In genomic region chr4:109281161-109281560, GRCm38 (mm10) we compare ENCODE assay signal across 7 mouse cellular contexts. TPM values are rescaled to one million over a fixed set of nuclear protein-coding genes. Genes with fewer than 3 reads are reported as not detected.
A peak's percentile ranks its signal among the peaks of the same experiment; 100 is the strongest.
DNase-seq lines count a peak whose midpoint lies in the region; ATAC-seq and TF ChIP-seq lines count a peak whose summit lies in the region.

No protein-coding gene starts in this region.

- TF ChIP-seq POLR2A in embryonic fibroblast, embryonic 13.5 days (IDR thresholded peaks at IDR 0.05; ENCODE audit: low read depth, low read length), result no peak

- H3K9ac ChIP-seq in lung, embryonic 16.5 days (ENCODE audit: low read length), result peak overlapping the region; percentile 90
- H3K9ac ChIP-seq in limb, embryonic 13.5 days, result peak overlapping the region; percentile 84
- peak overlapping the region; percentile 65 for H3K9ac ChIP-seq in neural tube, embryonic 15.5 days (replicated peaks)

- no peak for TF ChIP-seq CTCF in embryonic fibroblast, embryonic 13.5 days (IDR thresholded peaks at IDR 0.05; ENCODE audit: borderline replicate concordance, insufficient read depth, low read length)

- peak overlapping the region; percentile 70 for H3K4me2 ChIP-seq in lung, embryonic 16.5 days (ENCODE audit: low read depth, low read length)
- H3K4me2 ChIP-seq in limb, embryonic 13.5 days (replicated peaks), result peak overlapping the region; percentile 88
- peak overlapping the region; percentile 72 for H3K4me2 ChIP-seq in neural tube, embryonic 15.5 days

- no peaks in the 10 kb centered on the region for H3K9me3 ChIP-seq in lung, embryonic 16.5 days (ENCODE audit: control insufficient read depth, low read length)
- H3K9me3 ChIP-seq in limb, embryonic 13.5 days, result no peaks in the 10 kb centered on the region
- no peaks in the 10 kb centered on the region for H3K9me3 ChIP-seq in neural tube, embryonic 15.5 days (replicated peaks)

- H3K4me1 ChIP-seq in lung, embryonic 16.5 days (replicated peaks; ENCODE audit: control insufficient read depth, insufficient read depth, low read length), result peaks cover 18% of the 10 kb centered on the region
- 0 out of 2 replicates have a peak, but pooled peaks cover 3% of the 10 kb centered on the region for H3K4me1 ChIP-seq in embryonic fibroblast, embryonic 13.5 days (ENCODE audit: control insufficient read depth, insufficient read depth, low read length)
- H3K4me1 ChIP-seq in limb, embryonic 13.5 days, result peaks cover 22% of the 10 kb centered on the region
- H3K4me1 ChIP-seq in neural tube, embryonic 15.5 days, result peaks cover 11% of the 10 kb centered on the region

- H3K27ac ChIP-seq in lung, embryonic 16.5 days (ENCODE audit: low read length), result no peak overlapping the region
- no peak overlapping the region for H3K27ac ChIP-seq in embryonic fibroblast, embryonic 13.5 days (ENCODE audit: insufficient read depth, low read length)
- no peak overlapping the region for H3K27ac ChIP-seq in limb, embryonic 13.5 days
- H3K27ac ChIP-seq in neural tube, embryonic 15.5 days (replicated peaks), result no peak overlapping the region

- no peaks in the 10 kb centered on the region for H3K27me3 ChIP-seq in lung, embryonic 16.5 days (ENCODE audit: control insufficient read depth, insufficient read depth, low read depth, low read length)
- H3K27me3 ChIP-seq in limb, embryonic 13.5 days, result no peaks in the 10 kb centered on the region
- no peaks in the 10 kb centered on the region for H3K27me3 ChIP-seq in neural tube, embryonic 15.5 days (replicated peaks)

- no peaks in the 10 kb centered on the region for H3K36me3 ChIP-seq in lung, embryonic 16.5 days (ENCODE audit: control insufficient read depth, insufficient read depth, low read length)
- no peaks in the 10 kb centered on the region for H3K36me3 ChIP-seq in limb, embryonic 13.5 days
- no peaks in the 10 kb centered on the region for H3K36me3 ChIP-seq in neural tube, embryonic 15.5 days

- ATAC-seq in lung, embryonic 16.5 days (ENCODE audit: low read depth), result no peak
- no peak for ATAC-seq in limb, embryonic 13.5 days (ENCODE audit: low FRiP score, low read depth)
- no peak for ATAC-seq in neural tube, embryonic 15.5 days (ENCODE audit: low FRiP score)

- H3K4me3 ChIP-seq in lung, embryonic 16.5 days (ENCODE audit: low read length), result peak overlapping the region; percentile 93
- peak overlapping the region; percentile 64 for H3K4me3 ChIP-seq in embryonic fibroblast, embryonic 13.5 days (ENCODE audit: insufficient read depth, low read length)
- H3K4me3 ChIP-seq in limb, embryonic 13.5 days, result peak overlapping the region; percentile 87
- peak overlapping the region; percentile 77 for H3K4me3 ChIP-seq in neural tube, embryonic 15.5 days (replicated peaks)

- DNase-seq in lung, postnatal 25 days (ENCODE audit: low spot score), result no peak
- DNase-seq in adrenal gland, postnatal 25 days, result no peak
- no peak for DNase-seq in right cerebral cortex, adult 2 months (ENCODE audit: low spot score in 2 of 2)

- 15% methylated on average over 4 of the region's 4 CpGs for WGBS in lung, embryonic 16.5 days
- WGBS in limb, embryonic 13.5 days, result 10% methylated on average over 4 of the region's 4 CpGs
- 5% methylated on average over 4 of the region's 4 CpGs for WGBS in neural tube, embryonic 15.5 days

RNA-seq across cellular contexts. Expression of gene Eps15, which starts 1.1 kb away (rescaled TPM):
- polyA plus RNA-seq in lung, embryonic 16.5 days (2015; fragmentation: Nextera tagmentation; extraction: Ambion mirVana), result 42.8 and 47.8 TPM in 2 replicates
- 76.1 and 83.9 TPM in 2 replicates for polyA plus RNA-seq in embryonic fibroblast, embryonic 13.5 days (2011; ENCODE audit: insufficient read length, low read depth, missing spikeins)
- 35.6 and 39.9 TPM in 2 replicates for polyA plus RNA-seq in limb, embryonic 13.5 days (2015; fragmentation: Nextera tagmentation; extraction: Ambion mirVana)
- 64.7 and 68.8 TPM in 2 replicates for polyA plus RNA-seq in neural tube, embryonic 15.5 days (2015; fragmentation: Nextera tagmentation; extraction: Ambion mirVana)
- 74.9 and 79.7 TPM in 2 replicates for total RNA-seq in adrenal gland, postnatal 25 days (2021)

RNA-seq across cellular contexts. Expression of gene Calr4, which starts 46.9 kb away (rescaled TPM):
- 0.13 and 0.18 TPM in 2 replicates for polyA plus RNA-seq in lung, embryonic 16.5 days (2015; fragmentation: Nextera tagmentation; extraction: Ambion mirVana)
- polyA plus RNA-seq in embryonic fibroblast, embryonic 13.5 days (2011; ENCODE audit: insufficient read length, low read depth, missing spikeins), result not detected in 2 replicates
- polyA plus RNA-seq in limb, embryonic 13.5 days (2015; fragmentation: Nextera tagmentation; extraction: Ambion mirVana), result not detected in 2 replicates
- 1.3 and 1.7 TPM in 2 replicates for polyA plus RNA-seq in neural tube, embryonic 15.5 days (2015; fragmentation: Nextera tagmentation; extraction: Ambion mirVana)
- total RNA-seq in adrenal gland, postnatal 25 days (2021), result 0.57 and 1.5 TPM in 2 replicates
